Mouse (Mus musculus): ENCODE results near the gene Sec61a1. TPM values are rescaled to one million over a fixed set of nuclear protein-coding genes. Genes with fewer than 3 reads are reported as not detected.

Gene Sec61a1
- polyA plus RNA-seq, 1 experiment from 2014 or later, result 250 TPM

- no peak overlapping the region for H3K27ac ChIP-seq
- ATAC-seq (ENCODE audit: insufficient number of reproducible peaks, insufficient read depth, low FRiP score, low TSS enrichment, low read depth), result peak; percentile 52; the same call in 1 of the 2 replicates
- H3K4me3 ChIP-seq, result no peak overlapping the region
- no peaks in the 10 kb centered on the region for H3K27me3 ChIP-seq
- no peaks in the 10 kb centered on the region for H3K9me3 ChIP-seq
- no peak overlapping the region for H3K4me2 ChIP-seq
- H3K9ac ChIP-seq, result no peak overlapping the region
- no peaks in the 10 kb centered on the region for H3K4me1 ChIP-seq
- peaks cover 79% of the 10 kb centered on the region for H3K36me3 ChIP-seq
- 92% methylated on average over 8 of the region's 8 CpGs for WGBS
Observed at GRCm38 (mm10) chr6:88486893-88487292, 31.8 kb downstream of the Sec61a1 start.

DNA sequence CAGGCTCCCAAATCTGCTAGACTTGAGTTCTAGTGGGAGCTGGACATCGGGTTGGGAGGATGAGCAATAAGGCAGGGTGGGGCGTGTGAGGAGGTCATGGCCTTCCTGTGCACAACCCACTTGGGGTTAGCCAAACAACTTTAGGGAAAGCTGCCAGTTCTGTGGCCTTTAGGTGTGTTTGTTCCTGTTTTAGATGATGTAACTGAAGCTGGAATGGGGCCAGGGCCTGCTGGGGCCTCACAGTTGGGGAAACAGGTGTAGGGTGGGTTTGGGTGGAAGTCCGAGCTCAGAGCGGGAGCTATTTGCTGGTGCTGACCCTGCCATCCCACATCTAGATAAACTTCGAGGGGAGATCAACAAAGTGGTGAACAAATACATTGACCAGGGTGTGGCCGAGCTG is 33.3 kb downstream of the Sec61a1 start:
- Histone ChIP-seq H3K4me1 (no peaks in the 10 kb centered on the region), H3K4me3 (no peak overlapping the region), H3K9ac (no peak overlapping the region), H3K27me3 (no peaks in the 10 kb centered on the region), H3K36me3 (peaks cover 80% of the 10 kb centered on the region), H3K9me3 (no peaks in the 10 kb centered on the region), H3K4me2 (no peak overlapping the region), H3K27ac (no peak overlapping the region)
- no peak for ATAC-seq (ENCODE audit: insufficient number of reproducible peaks, insufficient read depth, low FRiP score, low TSS enrichment, low read depth)
- 85% methylated on average over 6 of the region's 6 CpGs for WGBS

DNA sequence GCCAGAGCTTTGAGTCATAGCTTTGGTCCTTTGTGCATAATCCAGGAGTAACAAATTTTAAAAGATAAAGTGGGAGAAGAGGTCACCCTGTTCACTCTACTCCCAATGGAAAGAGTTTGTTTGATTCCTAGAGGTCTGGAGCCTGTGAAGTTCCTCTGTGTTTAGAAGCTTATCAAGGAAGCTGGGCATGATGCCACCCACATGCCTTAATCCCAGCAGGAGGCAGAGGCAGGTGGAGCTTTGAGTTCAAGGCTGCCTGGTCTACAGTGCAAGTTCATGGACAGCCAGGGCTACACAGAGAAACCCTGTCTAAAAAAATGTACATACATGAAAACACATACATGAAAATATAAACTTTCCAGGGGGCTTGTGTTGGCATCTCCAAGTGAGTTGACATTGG is 34.8 kb downstream of the Sec61a1 start:
- H3K4me2 ChIP-seq, result no peak overlapping the region
- no peaks in the 10 kb centered on the region for H3K9me3 ChIP-seq
- H3K36me3 ChIP-seq, result peaks cover 93% of the 10 kb centered on the region
- no peak overlapping the region for H3K4me3 ChIP-seq
- no peak overlapping the region for H3K27ac ChIP-seq
- no peaks in the 10 kb centered on the region for H3K4me1 ChIP-seq
- no peak for ATAC-seq (ENCODE audit: insufficient number of reproducible peaks, insufficient read depth, low FRiP score, low TSS enrichment, low read depth)
- no peaks in the 10 kb centered on the region for H3K27me3 ChIP-seq
- no peak overlapping the region for H3K9ac ChIP-seq

GRCm38 (mm10) chr6:88483111-88483510 is 35.6 kb downstream of the Sec61a1 start:
- H3K36me3 ChIP-seq, result peaks cover 94% of the 10 kb centered on the region
- no peak overlapping the region for H3K4me3 ChIP-seq
- no peak overlapping the region for H3K4me2 ChIP-seq
- WGBS, result 68% methylated on average over 7 of the region's 7 CpGs
- no peak for ATAC-seq (ENCODE audit: insufficient number of reproducible peaks, insufficient read depth, low FRiP score, low TSS enrichment, low read depth)
- peak overlapping the region; percentile 2; the same call in 1 of the 2 replicates for H3K9ac ChIP-seq
- 0 out of 2 replicates have a peak overlapping the region, but pooled peaks have one; percentile 11 for H3K27ac ChIP-seq
- H3K4me1 ChIP-seq, result no peaks in the 10 kb centered on the region
- H3K9me3 ChIP-seq, result no peaks in the 10 kb centered on the region
- H3K27me3 ChIP-seq, result no peaks in the 10 kb centered on the region

- WGBS, result 68% methylated on average over 6 of the region's 6 CpGs
- H3K4me2 ChIP-seq, result no peak overlapping the region
- H3K4me1 ChIP-seq, result no peaks in the 10 kb centered on the region
- no peak overlapping the region for H3K9ac ChIP-seq
- no peak overlapping the region for H3K4me3 ChIP-seq
- H3K27ac ChIP-seq, result no peak overlapping the region
- no peak for ATAC-seq (ENCODE audit: insufficient number of reproducible peaks, insufficient read depth, low FRiP score, low TSS enrichment, low read depth)
- no peaks in the 10 kb centered on the region for H3K27me3 ChIP-seq
- peaks cover 96% of the 10 kb centered on the region for H3K36me3 ChIP-seq
- no peaks in the 10 kb centered on the region for H3K9me3 ChIP-seq
Observed at GRCm38 (mm10) chr6:88480421-88480820, 38.3 kb downstream of the Sec61a1 start.

- Histone ChIP-seq H3K27ac (no peak overlapping the region), H3K4me2 (no peak overlapping the region), H3K9me3 (no peaks in the 10 kb centered on the region), H3K4me3 (no peak overlapping the region), H3K27me3 (no peaks in the 10 kb centered on the region), H3K36me3 (peaks cover 74% of the 10 kb centered on the region), H3K9ac (no peak overlapping the region), H3K4me1 (peaks cover 12% of the 10 kb centered on the region)
- WGBS, result 74% methylated on average over 6 of the region's 6 CpGs
- ATAC-seq (ENCODE audit: insufficient number of reproducible peaks, insufficient read depth, low FRiP score, low TSS enrichment, low read depth), result no peak
Observed at GRCm38 (mm10) chr6:88469878-88470277, 48.8 kb downstream of the Sec61a1 start.

DNA sequence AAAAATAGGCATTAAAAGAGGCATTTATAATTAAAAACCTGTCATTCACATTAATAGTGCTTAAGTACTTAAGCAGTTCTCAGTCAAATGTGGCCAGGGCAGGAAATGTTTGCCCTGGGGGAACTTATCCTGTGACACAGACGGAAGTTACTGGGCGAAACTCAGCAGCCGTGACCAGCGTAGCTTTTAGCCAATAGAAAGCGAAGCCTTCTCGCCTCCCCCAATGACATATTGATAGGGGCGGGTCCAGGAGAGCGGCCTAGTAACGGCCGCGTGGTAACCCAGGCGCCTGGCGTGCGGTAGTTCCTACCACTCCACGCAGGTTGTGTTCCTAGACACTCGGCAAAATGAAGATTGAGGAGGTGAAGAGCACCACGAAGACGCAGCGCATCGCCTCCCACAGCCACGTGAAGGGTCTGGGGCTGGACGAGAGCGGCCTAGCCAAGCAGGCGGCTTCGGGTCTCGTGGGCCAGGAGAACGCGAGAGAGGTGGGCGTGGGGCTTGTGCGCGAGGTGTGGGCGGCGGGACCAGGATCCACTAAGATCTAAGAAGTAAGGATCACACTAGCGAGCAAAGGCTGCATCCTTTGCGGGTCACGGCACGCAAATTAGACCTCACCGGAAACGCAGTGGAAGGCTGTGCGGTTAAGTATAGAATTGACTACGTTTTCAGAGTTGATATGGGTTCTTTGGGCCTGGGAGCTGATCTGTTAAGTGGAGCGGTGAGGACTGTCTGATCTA is 53.4 kb downstream of the Sec61a1 start, which contains the start of gene Ruvbl1:
Gene Ruvbl1 (plus strand): TSS at position 229 of the 740 bp plus-strand sequence.
- ATAC-seq (ENCODE audit: insufficient number of reproducible peaks, insufficient read depth, low FRiP score, low TSS enrichment, low read depth), result peak; percentile 96
- Histone ChIP-seq H3K9ac (peak within 1 kb of the TSS; percentile 85), H3K4me1 (peaks cover 12% of the 10 kb centered on the region), H3K27ac (no peak within 1 kb of the TSS), H3K36me3 (peaks cover 30% of the 10 kb centered on the region), H3K4me2 (peak within 1 kb of the TSS; percentile 85), H3K27me3 (no peaks in the 10 kb centered on the region), H3K4me3 (peak within 1 kb of the TSS; percentile 73), H3K9me3 (no peaks in the 10 kb centered on the region)
- under 1% methylated on average over 42 of the region's 42 CpGs for WGBS

- no peak for ATAC-seq (ENCODE audit: insufficient number of reproducible peaks, insufficient read depth, low FRiP score, low TSS enrichment, low read depth)
- Histone ChIP-seq H3K4me2 (no peak overlapping the region), H3K4me3 (no peak overlapping the region), H3K27me3 (0 out of 2 replicates have a peak, but pooled peaks cover 3% of the 10 kb centered on the region), H3K9ac (no peak overlapping the region), H3K27ac (no peak overlapping the region), H3K36me3 (no peaks in the 10 kb centered on the region), H3K4me1 (no peaks in the 10 kb centered on the region), H3K9me3 (no peaks in the 10 kb centered on the region)
- 72% methylated on average over 2 of the region's 2 CpGs for WGBS
Observed at GRCm38 (mm10) chr6:88454545-88454944, 64.2 kb downstream of the Sec61a1 start.

Other genes with a start within 250 kb of the Sec61a1 start
- gene Eefsec, start 72.4 kb downstream of the Sec61a1 start, polyA plus RNA-seq (2015; fragmentation: Nextera tagmentation; extraction: Ambion mirVana), result 45.7 and 46.9 TPM in 2 replicates
- gene Ruvbl1, start 53.5 kb downstream of the Sec61a1 start, polyA plus RNA-seq (2015; fragmentation: Nextera tagmentation; extraction: Ambion mirVana), result 148 and 158 TPM in 2 replicates
- 0.21 and 0.23 TPM in 2 replicates for gene Kbtbd12, start 119.0 kb upstream of the Sec61a1 start, polyA plus RNA-seq (2015; fragmentation: Nextera tagmentation; extraction: Ambion mirVana)
- gene Mgll, start 205.5 kb upstream of the Sec61a1 start, polyA plus RNA-seq (2015; fragmentation: Nextera tagmentation; extraction: Ambion mirVana), result 19.1 and 19.7 TPM in 2 replicates